Mouse (Mus musculus) heart, embryonic 11.5 days (tissue): ENCODE data around the gene Pqlc3. TPM values are rescaled to one million over a fixed set of nuclear protein-coding genes. Genes with fewer than 3 reads are reported as not detected.
"Not testable (repeated sequence)": the region's sequence is repeated elsewhere in the genome, so short reads cannot be mapped to it uniquely, and the experiment has no call there.

Source experiments
- ATAC-seq: fragments of 200-750 bp; cut with Nextera tagmentation; replicated peaks from 2 replicates; pipeline ENCODE4 v1.8.0; 2017; ENCODE audit warnings: moderate library complexity; ENCODE audit not compliant: insufficient number of reproducible peaks, low FRiP score, low TSS enrichment
- H3K27ac ChIP-seq: fragments of 300-500 bp; sonication (generic); 2 replicates; pipeline ENCODE4 v1.5.1; 2014; ENCODE audit warnings: mild to moderate bottlenecking, low read depth, low read length
- H3K27me3 ChIP-seq: fragments of 300-500 bp; sonication (generic); 2 replicates; pipeline ENCODE4 v1.6.1; 2014; ENCODE audit warnings: mild to moderate bottlenecking, low read length, mixed read lengths; ENCODE audit not compliant: control insufficient read depth, insufficient read depth
- H3K36me3 ChIP-seq: fragments of 300-500 bp; sonication (generic); 2 replicates; pipeline ENCODE4 v1.6.1; 2014; ENCODE audit warnings: mild to moderate bottlenecking, low read length, moderate library complexity, mixed read lengths; ENCODE audit not compliant: control insufficient read depth, insufficient read depth
- H3K4me1 ChIP-seq: fragments of 300-500 bp; sonication (generic); 2 replicates; pipeline ENCODE4 v1.6.1; 2014; ENCODE audit warnings: low read length; ENCODE audit not compliant: control insufficient read depth, insufficient read depth
- H3K4me2 ChIP-seq: fragments of 300-500 bp; sonication (generic); 2 replicates; pipeline ENCODE4 v1.6.1; 2014; ENCODE audit warnings: mild to moderate bottlenecking, moderate library complexity
- H3K4me3 ChIP-seq: fragments of 300-500 bp; sonication (generic); 2 replicates; pipeline ENCODE4 v1.5.1; 2014; ENCODE audit warnings: low read depth, low read length
- H3K9ac ChIP-seq: fragments of 300-500 bp; sonication (generic); 2 replicates; pipeline ENCODE4 v1.6.1; 2014; ENCODE audit warnings: mild to moderate bottlenecking, low read depth, low read length, moderate library complexity
- H3K9me3 ChIP-seq: fragments of 300-500 bp; sonication (generic); replicated peaks from 2 replicates; pipeline ENCODE4 v1.6.1; 2016; ENCODE audit warnings: low read length; ENCODE audit not compliant: control insufficient read depth
- WGBS: fragments of 180-500 bp; shearing (Covaris S2); extraction: QIAGEN DNeasy Blood & Tissue Kit; methylation state at CpG from one replicate; pipeline ENCODE4 v1.1.7; 2014; ENCODE audit not compliant: insufficient replicate concordance; 5-methylcytosine and 5-hydroxymethylcytosine counted together
- polyA plus RNA-seq: library from polyadenylated mRNA; unstranded; fragments of >200 nt; fragmentation: Nextera tagmentation; extraction: Ambion mirVana; gene quantifications from 2 replicates; pipeline ENCODE4 v1.2.1, GENCODE M21; 2014

Gene Pqlc3
- polyA plus RNA-seq, 1 experiment from 2014 or later: 5.1 TPM

- Histone ChIP-seq H3K36me3 (no peaks in the 10 kb centered on the region), H3K4me3 (no peak overlapping the region), H3K27me3 (no peaks in the 10 kb centered on the region), H3K9me3 (no peaks in the 10 kb centered on the region), H3K9ac (no peak overlapping the region), H3K4me1 (no peaks in the 10 kb centered on the region), H3K27ac (no peak overlapping the region), H3K4me2 (no peak overlapping the region)
- 53% methylated on average over 9 of the region's 9 CpGs for WGBS
- no peak for ATAC-seq
Observed at GRCm38 (mm10) chr12:17036532-17036931, 36.3 kb upstream of the Pqlc3 start.

- Histone ChIP-seq H3K9me3 (no peaks in the 10 kb centered on the region), H3K27ac (no peak overlapping the region), H3K4me1 (no peaks in the 10 kb centered on the region), H3K4me2 (no peak overlapping the region), H3K27me3 (no peaks in the 10 kb centered on the region), H3K36me3 (no peaks in the 10 kb centered on the region), H3K4me3 (no peak overlapping the region), H3K9ac (no peak overlapping the region)
- no peak for ATAC-seq
- 65% methylated on average over 2 of the region's 2 CpGs for WGBS
Observed at GRCm38 (mm10) chr12:17035128-17035527, 34.9 kb upstream of the Pqlc3 start.

- WGBS: 73% methylated on average over 5 of the region's 5 CpGs
- no peaks in the 10 kb centered on the region for H3K36me3 ChIP-seq
- no peaks in the 10 kb centered on the region for H3K27me3 ChIP-seq
Observed at GRCm38 (mm10) chr12:17034671-17035070, 34.5 kb upstream of the Pqlc3 start.

GRCm38 (mm10) chr12:17033464-17033841 is 33.2 kb upstream of the Pqlc3 start:
- H3K27me3 ChIP-seq: no peaks in the 10 kb centered on the region
- H3K36me3 ChIP-seq: no peaks in the 10 kb centered on the region
- H3K9me3 ChIP-seq: no peaks in the 10 kb centered on the region
- no peak overlapping the region for H3K4me3 ChIP-seq
- WGBS: 67% methylated on average over 9 of the region's 9 CpGs
- ATAC-seq: no peak
- H3K4me1 ChIP-seq: no peaks in the 10 kb centered on the region
- H3K9ac ChIP-seq: no peak overlapping the region
- no peak overlapping the region for H3K4me2 ChIP-seq
- no peak overlapping the region for H3K27ac ChIP-seq

More at GRCm38 (mm10) chr12:17034671-17035070, 34.5 kb upstream of the Pqlc3 start:
- Histone ChIP-seq H3K4me3 (no peak overlapping the region), H3K4me1 (no peaks in the 10 kb centered on the region), H3K9ac (no peak overlapping the region), H3K4me2 (no peak overlapping the region), H3K9me3 (no peaks in the 10 kb centered on the region), H3K27ac (no peak overlapping the region)
- ATAC-seq: no peak

- Histone ChIP-seq H3K27me3 (no peaks in the 10 kb centered on the region), H3K9ac (no peak overlapping the region), H3K4me1 (no peaks in the 10 kb centered on the region), H3K36me3 (no peaks in the 10 kb centered on the region), H3K27ac (no peak overlapping the region), H3K9me3 (no peaks in the 10 kb centered on the region), H3K4me3 (no peak overlapping the region), H3K4me2 (no peak overlapping the region)
- WGBS: 35% methylated on average over 13 of the region's 13 CpGs
- no peak for ATAC-seq
Observed at GRCm38 (mm10) chr12:17032694-17033463, 32.7 kb upstream of the Pqlc3 start.

- H3K27ac ChIP-seq: no peak overlapping the region
- ATAC-seq: no peak
- 88% methylated on average over 6 of the region's 6 CpGs for WGBS
- no peak overlapping the region for H3K9ac ChIP-seq
- H3K4me2 ChIP-seq: no peak overlapping the region
- H3K4me1 ChIP-seq: no peaks in the 10 kb centered on the region
- H3K9me3 ChIP-seq: no peaks in the 10 kb centered on the region
- H3K4me3 ChIP-seq: no peak overlapping the region
- H3K27me3 ChIP-seq: no peaks in the 10 kb centered on the region
- H3K36me3 ChIP-seq: no peaks in the 10 kb centered on the region
Observed at GRCm38 (mm10) chr12:17024554-17025110, 24.4 kb upstream of the Pqlc3 start.

GRCm38 (mm10) chr12:17022145-17022544 is 21.9 kb upstream of the Pqlc3 start:
- Histone ChIP-seq H3K4me1 (no peaks in the 10 kb centered on the region), H3K27ac (no peak overlapping the region), H3K9ac (no peak overlapping the region), H3K9me3 (no peaks in the 10 kb centered on the region), H3K36me3 (no peaks in the 10 kb centered on the region), H3K4me2 (no peak overlapping the region), H3K27me3 (no peaks in the 10 kb centered on the region), H3K4me3 (no peak overlapping the region)
- 78% methylated on average over 4 of the region's 4 CpGs for WGBS
- no peak for ATAC-seq

GRCm38 (mm10) chr12:17021125-17021524 is 20.9 kb upstream of the Pqlc3 start:
- not testable (repeated sequence) for H3K4me2 ChIP-seq, H3K9me3 ChIP-seq, H3K4me1 ChIP-seq, H3K4me3 ChIP-seq, H3K27me3 ChIP-seq, ATAC-seq, H3K9ac ChIP-seq, H3K27ac ChIP-seq, H3K36me3 ChIP-seq
- WGBS: 58% methylated on average over 4 of the region's 4 CpGs

- no peak overlapping the region for H3K27ac ChIP-seq
- H3K4me1 ChIP-seq: no peaks in the 10 kb centered on the region
- H3K4me3 ChIP-seq: no peak overlapping the region
- no peaks in the 10 kb centered on the region for H3K36me3 ChIP-seq
- H3K9me3 ChIP-seq: no peaks in the 10 kb centered on the region
- WGBS: 25% methylated on average over 4 of the region's 4 CpGs
- no peaks in the 10 kb centered on the region; the same call in 1 of the 2 replicates for H3K27me3 ChIP-seq
- ATAC-seq: no peak
- H3K4me2 ChIP-seq: no peak overlapping the region
- no peak overlapping the region for H3K9ac ChIP-seq
Observed at GRCm38 (mm10) chr12:17018468-17018867, 18.3 kb upstream of the Pqlc3 start.
